Mouse (Mus musculus) intestine, postnatal 0 days (tissue): ENCODE data around the gene Prpf40b. TPM values are rescaled to one million over a fixed set of nuclear protein-coding genes. Genes with fewer than 3 reads are reported as not detected.
"Not testable (repeated sequence)": the region's sequence is repeated elsewhere in the genome, so short reads cannot be mapped to it uniquely, and the experiment has no call there.

Source experiments
- ATAC-seq: fragments of 200-750 bp; cut with Nextera tagmentation; 2 replicates; pipeline ENCODE4 v1.8.0; 2017; ENCODE audit warnings: mild to moderate bottlenecking, moderate TSS enrichment, moderate library complexity
- H3K27ac ChIP-seq: fragments of 300-500 bp; sonication (generic); 2 replicates; pipeline ENCODE4 v1.5.1; 2014; ENCODE audit warnings: mild to moderate bottlenecking, low read depth, low read length, moderate library complexity
- H3K27me3 ChIP-seq: fragments of 300-500 bp; sonication (generic); replicated peaks from 2 replicates; pipeline ENCODE4 v1.6.1; 2014; ENCODE audit warnings: low read length, mixed read lengths; ENCODE audit not compliant: control insufficient read depth, insufficient read depth
- H3K36me3 ChIP-seq: fragments of 300-500 bp; sonication (generic); 2 replicates; pipeline ENCODE4 v1.6.1; 2014; ENCODE audit warnings: mild to moderate bottlenecking, moderate library complexity; ENCODE audit not compliant: control insufficient read depth, insufficient read depth
- H3K4me1 ChIP-seq: fragments of 300-500 bp; sonication (generic); replicated peaks from 2 replicates; pipeline ENCODE4 v1.6.1; 2014; ENCODE audit warnings: antibody characterized with exemption, low read length, mixed read lengths; ENCODE audit not compliant: control insufficient read depth, insufficient read depth
- H3K4me2 ChIP-seq: fragments of 300-500 bp; sonication (generic); replicated peaks from 2 replicates; pipeline ENCODE4 v1.6.1; 2014; ENCODE audit warnings: low read depth, mild to moderate bottlenecking, moderate library complexity
- H3K4me3 ChIP-seq: fragments of 300-500 bp; sonication (generic); 2 replicates; pipeline ENCODE4 v1.5.1; 2014; ENCODE audit warnings: low read depth, low read length
- H3K9ac ChIP-seq: fragments of 300-500 bp; sonication (generic); 2 replicates; pipeline ENCODE4 v1.6.1; 2014; ENCODE audit warnings: mild to moderate bottlenecking, low read depth, low read length
- H3K9me3 ChIP-seq: fragments of 300-500 bp; sonication (generic); 2 replicates; pipeline ENCODE4 v1.6.1; 2016; ENCODE audit warnings: mixed run types; ENCODE audit not compliant: control insufficient read depth
- CTCF ChIP-seq: sonication (generic); IDR thresholded peaks from 2 replicates; pipeline ENCODE4 v1.5.1; 2016; ENCODE audit warnings: low read depth, mild to moderate bottlenecking, control low read depth, antibody characterized with exemption, moderate library complexity
- WGBS: fragments of 180-500 bp; shearing (Covaris S2); extraction: QIAGEN DNeasy Blood & Tissue Kit; methylation state at CpG from one replicate; pipeline ENCODE4 v1.1.7; 2014; 5-methylcytosine and 5-hydroxymethylcytosine counted together
- polyA plus RNA-seq: library from polyadenylated mRNA; unstranded; fragments of >200 nt; fragmentation: Nextera tagmentation; extraction: Ambion mirVana; gene quantifications from 2 replicates; pipeline ENCODE4 v1.2.1, GENCODE M21; 2015

The Prpf40b gene
- polyA plus RNA-seq = 10.8 and 12.7 TPM in 2 replicates

DNA sequence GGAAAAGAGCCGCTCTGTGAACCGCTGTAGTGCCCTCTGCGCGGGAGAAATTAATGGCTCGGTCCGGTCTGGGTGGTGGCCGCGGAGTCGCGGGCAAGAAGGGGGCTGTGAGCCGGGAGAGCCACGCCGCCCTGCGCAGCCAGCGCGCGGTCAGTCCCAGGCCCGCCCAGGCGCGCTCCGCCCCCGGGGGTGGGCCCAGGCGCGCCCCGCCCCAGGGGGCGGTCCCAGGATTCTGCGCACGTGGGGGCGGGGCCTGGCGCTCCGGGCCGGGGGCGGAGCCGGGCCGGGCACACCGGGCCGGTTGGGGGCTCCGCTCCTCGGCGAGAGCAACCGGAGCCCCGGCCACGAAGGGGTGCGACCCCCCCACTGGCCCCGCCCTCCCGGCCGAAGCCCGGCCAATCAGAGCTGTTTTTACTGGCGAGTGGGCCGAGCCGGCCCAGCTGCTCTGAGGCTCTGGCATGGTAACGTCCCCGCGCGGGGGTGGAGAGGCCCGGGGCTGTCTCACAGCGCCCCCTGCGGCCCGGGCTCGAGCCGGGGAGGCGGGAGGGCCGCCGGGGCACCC lies at the start of gene Prpf40b:
Prpf40b (plus strand) TSS at position 275 of the 562 bp plus-strand sequence.
- H3K4me2 ChIP-seq = peak within 1 kb of the TSS; percentile 85
- peak; percentile 75 for TF ChIP-seq CTCF
- H3K9ac ChIP-seq = peak within 1 kb of the TSS; percentile 55
- WGBS = under 1% methylated on average over 55 of the region's 64 CpGs
- peak; percentile 96 for ATAC-seq
- H3K27me3 ChIP-seq = no peaks in the 10 kb centered on the region
- peak within 1 kb of the TSS; percentile 67 for H3K4me3 ChIP-seq
- peak within 1 kb of the TSS; percentile 42 for H3K27ac ChIP-seq
- no peaks in the 10 kb centered on the region for H3K4me1 ChIP-seq
- H3K36me3 ChIP-seq = no peaks in the 10 kb centered on the region
- no peaks in the 10 kb centered on the region for H3K9me3 ChIP-seq

DNA sequence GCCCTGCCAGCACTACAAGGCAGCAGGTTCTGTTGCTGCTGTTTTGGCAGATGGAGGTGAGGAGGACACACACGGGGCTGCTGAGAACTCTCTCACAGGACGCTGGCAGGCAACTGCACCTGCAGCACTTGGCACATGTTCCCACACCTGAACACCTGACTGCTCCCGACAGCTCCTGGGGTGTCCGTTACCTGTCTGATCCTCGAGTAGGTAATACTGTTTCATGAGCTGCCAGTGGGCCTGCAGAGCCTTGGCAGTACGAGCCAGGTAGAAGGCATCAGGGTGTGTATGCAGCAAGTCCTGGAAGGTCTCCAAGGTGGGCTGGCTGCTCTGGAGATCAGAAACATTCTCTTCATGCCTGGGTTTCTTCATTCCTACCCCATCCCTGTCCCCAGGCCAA lies 48.2 kb upstream of the Prpf40b start:
- H3K36me3 ChIP-seq = peaks cover 72% of the 10 kb centered on the region
- not testable (repeated sequence) for H3K4me1 ChIP-seq, H3K4me3 ChIP-seq, H3K4me2 ChIP-seq, H3K9ac ChIP-seq, ATAC-seq, H3K9me3 ChIP-seq, H3K27me3 ChIP-seq, H3K27ac ChIP-seq
- WGBS = 89% methylated on average over 6 of the region's 6 CpGs

DNA sequence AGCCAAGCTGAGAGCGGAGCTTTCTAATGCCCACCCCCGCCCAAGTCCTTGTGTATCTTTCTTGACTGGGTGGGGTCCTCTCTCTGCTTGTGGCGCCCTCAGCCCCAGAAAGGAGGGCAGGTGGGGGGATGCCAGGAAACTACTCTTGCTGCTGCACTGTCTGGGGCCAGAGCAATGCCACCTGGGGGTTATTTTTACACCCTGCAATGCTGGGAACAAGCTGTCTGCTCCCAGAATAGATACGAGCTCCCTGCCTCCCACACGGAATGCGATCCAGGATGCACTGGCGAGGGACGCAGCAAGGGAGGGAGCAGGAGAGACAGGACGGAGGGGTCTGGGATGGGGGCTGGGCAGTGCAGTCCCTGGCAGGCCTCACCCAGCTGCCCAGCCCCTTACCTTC lies 45.9 kb upstream of the Prpf40b start:
- Histone ChIP-seq H3K9ac (no peak overlapping the region), H3K4me3 (no peak overlapping the region), H3K4me2 (no peak overlapping the region), H3K9me3 (no peaks in the 10 kb centered on the region), H3K27me3 (no peaks in the 10 kb centered on the region), H3K36me3 (peaks cover 53% of the 10 kb centered on the region), H3K27ac (no peak overlapping the region), H3K4me1 (0 out of 2 replicates have a peak, but pooled peaks cover 3% of the 10 kb centered on the region)
- no peak for TF ChIP-seq CTCF
- 89% methylated on average over 9 of the region's 9 CpGs for WGBS
- ATAC-seq = no peak

DNA sequence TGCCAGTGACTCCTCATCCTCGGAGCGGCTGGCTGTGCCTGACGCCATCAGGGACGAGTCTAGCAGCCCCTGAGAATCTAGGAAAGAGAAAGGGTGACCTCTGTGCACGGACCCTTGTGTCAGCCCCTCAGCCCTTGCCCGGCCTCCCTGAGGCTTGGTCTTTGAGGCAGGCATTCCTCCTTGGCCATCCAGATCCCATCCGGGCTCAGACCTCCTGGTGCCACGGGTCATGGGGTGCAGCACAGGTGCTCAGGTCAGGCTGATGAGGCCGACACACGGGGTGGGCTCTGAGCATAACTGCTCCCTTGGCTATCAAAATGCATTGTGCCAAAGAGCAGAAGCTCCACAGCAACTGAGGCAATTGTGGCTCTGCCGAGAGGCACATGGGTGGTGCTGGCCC lies 44.9 kb upstream of the Prpf40b start:
- no peak overlapping the region for H3K27ac ChIP-seq
- ATAC-seq = no peak
- no peaks in the 10 kb centered on the region for H3K9me3 ChIP-seq
- TF ChIP-seq CTCF = no peak
- H3K4me1 ChIP-seq = 0 out of 2 replicates have a peak, but pooled peaks cover 7% of the 10 kb centered on the region
- no peaks in the 10 kb centered on the region for H3K27me3 ChIP-seq
- no peak overlapping the region for H3K4me2 ChIP-seq
- no peak overlapping the region for H3K4me3 ChIP-seq
- no peak overlapping the region for H3K9ac ChIP-seq
- H3K36me3 ChIP-seq = peaks cover 44% of the 10 kb centered on the region
- 93% methylated on average over 11 of the region's 11 CpGs for WGBS

DNA sequence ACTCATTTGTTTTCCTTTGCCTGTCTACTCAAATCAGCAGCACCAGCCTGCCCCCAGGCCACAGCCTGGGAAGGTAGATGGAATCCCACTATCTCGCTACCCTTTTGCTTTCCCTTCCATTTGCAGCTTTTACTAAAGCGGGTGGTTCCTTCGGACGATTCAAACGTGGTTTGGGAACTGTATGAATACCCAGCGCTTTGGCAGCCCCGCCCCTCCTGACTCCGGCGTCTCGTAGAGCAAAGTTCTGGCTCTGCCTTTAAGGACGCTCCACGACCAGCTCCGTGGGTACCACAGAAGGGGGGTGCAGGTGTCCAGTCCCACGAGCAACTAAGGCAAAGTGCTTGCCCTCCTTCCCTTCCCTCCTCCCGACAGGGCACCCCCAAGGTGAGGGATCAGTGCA lies 43.8 kb upstream of the Prpf40b start:
- not testable (repeated sequence) for H3K9me3 ChIP-seq, H3K4me1 ChIP-seq, H3K27ac ChIP-seq, H3K27me3 ChIP-seq
- peak overlapping the region; percentile 67 for H3K4me2 ChIP-seq
- peak overlapping the region; percentile 63 for H3K9ac ChIP-seq
- peaks cover 34% of the 10 kb centered on the region for H3K36me3 ChIP-seq
- H3K4me3 ChIP-seq = peak overlapping the region; percentile 60
- WGBS = under 1% methylated on average over 14 of the region's 15 CpGs
- ATAC-seq = 0 out of 2 replicates have a peak, but pooled peaks have one; percentile 3

DNA sequence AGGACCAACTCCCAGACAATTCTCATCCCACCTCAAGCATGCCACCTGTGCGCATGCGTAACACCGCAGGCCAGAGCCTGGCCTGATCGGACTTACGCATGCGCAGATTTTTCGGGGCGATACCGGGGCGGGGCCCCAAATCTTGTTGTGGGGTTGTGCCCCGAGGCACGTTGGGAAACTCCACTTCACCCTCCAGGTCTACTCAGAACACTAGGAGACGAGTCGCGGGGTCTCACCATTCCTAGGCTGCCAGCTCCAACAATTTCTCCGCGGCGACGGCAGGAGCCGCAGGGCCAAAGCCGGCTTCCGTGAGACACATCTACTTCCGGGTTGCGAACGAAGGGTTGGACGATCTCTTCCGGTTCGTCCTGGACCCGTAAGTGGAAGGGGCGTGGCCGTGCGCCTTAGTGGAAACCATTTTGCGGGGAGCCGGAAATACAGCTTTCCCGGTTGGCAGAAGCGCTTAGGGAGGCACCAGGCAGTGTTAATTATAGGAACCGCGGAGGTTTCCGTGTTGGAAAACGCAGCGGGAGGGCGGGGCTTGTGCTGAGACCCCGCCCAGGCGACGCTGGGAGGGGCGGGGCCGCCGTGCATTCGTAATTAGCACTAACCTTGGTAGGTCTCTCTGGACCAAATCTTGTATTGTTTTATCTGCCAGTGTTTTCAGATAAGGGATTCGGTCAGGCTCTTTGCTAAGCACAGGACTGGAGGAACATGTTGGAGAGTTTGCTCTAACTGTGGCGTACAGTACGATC lies 43.1 kb upstream of the Prpf40b start, which contains the start of gene Mcrs1:
Mcrs1 (minus strand) TSS at position 336 of the 755 bp plus-strand sequence.
- WGBS = under 1% methylated on average over 52 of the region's 52 CpGs
- Histone ChIP-seq H3K27me3 (no peaks in the 10 kb centered on the region), H3K4me3 (peak within 1 kb of the TSS; percentile 60), H3K4me2 (peak within 1 kb of the TSS; percentile 80), H3K27ac (peak within 1 kb of the TSS; percentile 93), H3K9ac (peak within 1 kb of the TSS; percentile 63), H3K36me3 (peaks cover 27% of the 10 kb centered on the region), H3K4me1 (0 out of 2 replicates have a peak, but pooled peaks cover 7% of the 10 kb centered on the region), H3K9me3 (no peaks in the 10 kb centered on the region)
- no peak; the same call in 1 of the 2 replicates for TF ChIP-seq CTCF
- peak; percentile 95 for ATAC-seq
